Mouse (Mus musculus) MEL (cell line): ENCODE measurements around the gene 1700017B05Rik. TPM values are rescaled to one million over a fixed set of nuclear protein-coding genes. Genes with fewer than 3 reads are reported as not detected.

ENCODE experiments used
- DNase-seq: peaks from one replicate; pipeline ENCODE4 v3.0.0; 2011; ENCODE audit warnings: low read depth, low spot score
- H3K27ac ChIP-seq: 2 replicates; pipeline ENCODE4 v1.5.1; 2012; ENCODE audit warnings: low read depth, mild to moderate bottlenecking, control low read depth, low read length, moderate library complexity; ENCODE audit not compliant: control insufficient read depth
- H3K27me3 ChIP-seq, 2 experiments: fragments of 150-350 bp in 1 of 2; sonication (generic) in 1 of 2; 2 replicates each; pipeline ENCODE4 v1.6.1; 2012; ENCODE audit warnings: low read length in 2 of 2, mild to moderate bottlenecking in 2 of 2, improper control_type of control experiment in 1 of 2, moderate library complexity in 1 of 2; ENCODE audit not compliant: insufficient read depth in 2 of 2, control insufficient read depth in 1 of 2
- H3K36me3 ChIP-seq, 2 experiments: 2 replicates each; pipeline ENCODE4 v1.6.1; 2012 to 2014; ENCODE audit warnings: low read length in 2 of 2, improper control_type of control experiment in 1 of 2, inconsistent platforms in 1 of 2, mild to moderate bottlenecking in 1 of 2; ENCODE audit not compliant: insufficient read depth in 2 of 2, control insufficient read depth in 1 of 2
- H3K4me1 ChIP-seq, 2 experiments: fragments of 150-350 bp in 1 of 2; sonication (generic) in 1 of 2; 2 replicates each; pipeline ENCODE4 v1.6.1; 2012; ENCODE audit warnings: low read length in 2 of 2, improper control_type of control experiment in 1 of 2, mild to moderate bottlenecking in 1 of 2; ENCODE audit not compliant: insufficient read depth in 2 of 2, control insufficient read depth in 1 of 2
- H3K4me3 ChIP-seq, 2 experiments: fragments of 150-350 bp in 1 of 2; sonication (generic) in 1 of 2; 2 replicates each; pipeline ENCODE4 v1.5.1; 2012; ENCODE audit warnings: low read depth in 2 of 2, low read length in 2 of 2, mild to moderate bottlenecking in 2 of 2, moderate library complexity in 2 of 2, control low read depth in 1 of 2, improper control_type of control experiment in 1 of 2; ENCODE audit not compliant: control insufficient read depth in 1 of 2, insufficient read depth in 1 of 2
- H3K79me2 ChIP-seq: 2 replicates; pipeline ENCODE4 v1.6.1; 2012; ENCODE audit warnings: mild to moderate bottlenecking, low read length, moderate library complexity; ENCODE audit not compliant: control insufficient read depth, poor library complexity, insufficient read depth
- H3K9ac ChIP-seq: 2 replicates; pipeline ENCODE4 v1.6.1; 2012; ENCODE audit warnings: low read depth, mild to moderate bottlenecking, control low read depth, low read length, moderate library complexity; ENCODE audit not compliant: control insufficient read depth, poor library complexity, severe bottlenecking
- H3K9me3 ChIP-seq: fragments of 150-350 bp; sonication (generic); replicated peaks from 2 replicates; pipeline ENCODE4 v1.6.1; 2012; ENCODE audit warnings: mild to moderate bottlenecking, low read length, improper control_type of control experiment, moderate library complexity; ENCODE audit not compliant: insufficient read depth
- BHLHE40 ChIP-seq: IDR thresholded peaks from 2 replicates; pipeline ENCODE4 v1.6.1; 2012; ENCODE audit warnings: low read depth, mild to moderate bottlenecking, inconsistent platforms, low read length, improper control_type of control experiment, borderline replicate concordance
- CTCF ChIP-seq, 3 experiments: IDR thresholded peaks in 2 of 3; conservative IDR thresholded peaks in 1 of 3; 2 replicates each; pipeline ENCODE4 v1.5.1; 2011 to 2012; ENCODE audit warnings: low read length in 3 of 3, low read depth in 2 of 3, mild to moderate bottlenecking in 2 of 3, improper control_type of control experiment in 1 of 3, inconsistent platforms in 1 of 3, mixed read lengths in 1 of 3, moderate library complexity in 1 of 3; ENCODE audit not compliant: control insufficient read depth in 1 of 3, insufficient read depth in 1 of 3, poor library complexity in 1 of 3, severe bottlenecking in 1 of 3
- E2F4 ChIP-seq: IDR thresholded peaks from 2 replicates; pipeline ENCODE4 v1.6.1; 2011; ENCODE audit warnings: low read depth, low read length, improper control_type of control experiment, borderline replicate concordance
- GATA1 ChIP-seq: IDR thresholded peaks from 2 replicates; pipeline ENCODE4 v1.6.1; 2011; ENCODE audit warnings: low read depth, low read length, improper control_type of control experiment
- JUND ChIP-seq: IDR thresholded peaks from 2 replicates; pipeline ENCODE4 v1.6.1; 2011; ENCODE audit warnings: low read depth, mild to moderate bottlenecking, improper control_type of control experiment, low read length
- KAT2A ChIP-seq: conservative IDR thresholded peaks from 2 replicates; pipeline ENCODE4 v1.6.1; 2012; ENCODE audit warnings: low read depth, low read length, improper control_type of control experiment, inconsistent platforms
- MAX ChIP-seq: IDR thresholded peaks from 2 replicates; pipeline ENCODE4 v1.6.1; 2011; ENCODE audit warnings: low read length, improper control_type of control experiment
- MAZ ChIP-seq: IDR thresholded peaks from 2 replicates; pipeline ENCODE4 v1.6.1; 2012; ENCODE audit warnings: low read depth, mild to moderate bottlenecking, inconsistent platforms, low read length, improper control_type of control experiment
- MXI1 ChIP-seq: IDR thresholded peaks from 2 replicates; pipeline ENCODE4 v1.6.1; 2011; ENCODE audit warnings: mild to moderate bottlenecking, low read depth, low read length, improper control_type of control experiment
- MYC ChIP-seq: IDR thresholded peaks from 2 replicates; pipeline ENCODE4 v1.6.1; 2011; ENCODE audit warnings: low read depth, mild to moderate bottlenecking, low read length, improper control_type of control experiment, moderate library complexity
- NRF1 ChIP-seq: IDR thresholded peaks from 2 replicates; pipeline ENCODE4 v1.6.1; 2014; ENCODE audit warnings: low read depth, mild to moderate bottlenecking, inconsistent platforms, low read length, improper control_type of control experiment, moderate library complexity; ENCODE audit not compliant: poor library complexity, insufficient read depth, severe bottlenecking
- POLR2A ChIP-seq, 2 experiments: IDR thresholded peaks; 2 replicates each; pipeline ENCODE4 v1.6.1; 2011 to 2012; ENCODE audit warnings: low read length in 2 of 2, mild to moderate bottlenecking in 2 of 2, control low read depth in 1 of 2, improper control_type of control experiment in 1 of 2, low read depth in 1 of 2, moderate library complexity in 1 of 2; ENCODE audit not compliant: control insufficient read depth in 1 of 2, insufficient read depth in 1 of 2, poor library complexity in 1 of 2
- POLR2AphosphoS2 ChIP-seq: IDR thresholded peaks from 2 replicates; pipeline ENCODE4 v1.6.1; 2011; ENCODE audit warnings: low read length, improper control_type of control experiment
- RAD21 ChIP-seq: IDR thresholded peaks from 2 replicates; pipeline ENCODE4 v1.6.1; 2011; ENCODE audit warnings: mild to moderate bottlenecking, low read depth, low read length, improper control_type of control experiment
- SIN3A ChIP-seq: IDR thresholded peaks from 2 replicates; pipeline ENCODE4 v1.6.1; 2012; ENCODE audit warnings: low read length, improper control_type of control experiment, inconsistent platforms
- TBP ChIP-seq: IDR thresholded peaks from 2 replicates; pipeline ENCODE4 v1.8.0; 2011; ENCODE audit warnings: low read depth, low read length, improper control_type of control experiment
- USF1 ChIP-seq: IDR thresholded peaks from 2 replicates; pipeline ENCODE4 v1.6.1; 2014; ENCODE audit warnings: low read depth, mild to moderate bottlenecking, inconsistent platforms, low read length, improper control_type of control experiment, moderate library complexity
- ZKSCAN1 ChIP-seq: IDR thresholded peaks from 2 replicates; pipeline ENCODE4 v1.6.1; 2012; ENCODE audit warnings: low read depth, mild to moderate bottlenecking, inconsistent platforms, low read length, improper control_type of control experiment, moderate library complexity
- ZMIZ1 ChIP-seq: IDR thresholded peaks from 2 replicates; pipeline ENCODE4 v1.6.1; 2012; ENCODE audit warnings: low read depth, mild to moderate bottlenecking, inconsistent platforms, low read length, improper control_type of control experiment, moderate library complexity
- ZNF384 ChIP-seq: IDR thresholded peaks from 2 replicates; pipeline ENCODE4 v1.6.1; 2012; ENCODE audit warnings: low read depth, mild to moderate bottlenecking, inconsistent platforms, low read length, improper control_type of control experiment
- polyA plus RNA-seq, 2 experiments: library from polyadenylated mRNA; stranded (reverse) in 1 of 2; unstranded in 1 of 2; fragments of >175 nt in 1 of 2; fragments of >200 nt in 1 of 2; gene quantifications; 2 replicates each; pipeline versions ENCODE4 v1.2.1 to v1.2.4; 2012; ENCODE audit warnings: low replicate concordance in 2 of 2, low read depth in 1 of 2; ENCODE audit not compliant: insufficient read length in 2 of 2, insufficient read depth in 1 of 2, missing spikeins in 1 of 2
- total RNA-seq: library from RNA; depleted of rRNA; stranded (reverse); fragments of 300-350 nt; gene quantifications from 2 replicates; pipeline ENCODE4 v1.2.3, GENCODE M21; 2012

1700017B05Rik gene
- total and polyA plus RNA-seq, 3 experiments: 52.7 to 76.5 TPM; not detected in 1

DNA sequence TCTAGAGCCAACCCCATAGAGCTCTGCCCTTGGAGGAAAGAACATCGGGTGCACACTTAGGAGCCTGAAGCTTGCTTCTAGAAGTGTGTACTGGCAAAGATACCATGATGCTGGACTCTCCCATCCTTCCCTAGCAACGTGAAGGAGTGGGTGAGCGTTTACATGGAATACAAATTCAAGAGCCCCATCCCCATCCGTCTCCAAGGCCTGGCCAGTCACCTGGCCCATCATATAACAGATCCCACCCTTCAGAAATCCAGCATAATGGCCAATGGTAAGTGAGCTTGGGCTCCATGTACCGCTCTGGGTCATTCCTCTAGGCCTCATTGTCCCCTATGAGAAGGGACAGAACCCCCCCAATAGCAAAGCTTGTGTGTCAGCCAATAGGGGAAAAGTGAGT is 15.9 kb downstream of the 1700017B05Rik start:
- peaks cover 9 to 47% of the 10 kb centered on the region in 2 experiments for H3K4me1 ChIP-seq

GRCm38 (mm10) chr9:57244106-57244685 is 18.2 kb downstream of the 1700017B05Rik start:
- TF ChIP-seq MAX: no peak
- no peak for TF ChIP-seq ZNF384
- no peak for TF ChIP-seq MAZ
- no peak for TF ChIP-seq POLR2A (IDR thresholded peaks at IDR 0.05; ENCODE audit: control insufficient read depth in 1 of 2, insufficient read depth in 1 of 2, low read depth in 1 of 2, low read length in 2 of 2, poor library complexity in 1 of 2)
- no peak for TF ChIP-seq KAT2A
- no peak for TF ChIP-seq SIN3A
- no peak for TF ChIP-seq ZMIZ1
- no peak for TF ChIP-seq E2F4
- TF ChIP-seq ZKSCAN1: no peak
- TF ChIP-seq JUND: no peak
- no peak for TF ChIP-seq CTCF (IDR thresholded peaks at IDR 0.05 in 2 of 3, conservative IDR thresholded peaks at IDR 0.05 in 1 of 3; ENCODE audit: control insufficient read depth in 1 of 3, insufficient read depth in 1 of 3, low read depth in 2 of 3, low read length in 3 of 3, poor library complexity in 1 of 3, severe bottlenecking in 1 of 3)
- TF ChIP-seq BHLHE40: no peak
- no peak for TF ChIP-seq GATA1
- no peak for TF ChIP-seq TBP
- no peak for TF ChIP-seq MYC
- TF ChIP-seq, all 39 proteins: peak for 0
- no peaks in the 10 kb centered on the region for H3K27me3 ChIP-seq

More for the DNA sequence above, 15.9 kb downstream of the 1700017B05Rik start:
- no peak overlapping the region for H3K9ac ChIP-seq
- TF ChIP-seq MXI1 (no peak), NRF1 (no peak), GATA1 (no peak), RAD21 (no peak), POLR2AphosphoS2 (no peak), USF1 (no peak)
- TF ChIP-seq, all 39 proteins: peak for 0
- H3K27ac ChIP-seq: no peak overlapping the region
- H3K27me3 ChIP-seq: no peaks in the 10 kb centered on the region
- no peaks in the 10 kb centered on the region for H3K79me2 ChIP-seq
- no peak overlapping the region for H3K4me3 ChIP-seq
- no peak for DNase-seq
- peaks cover 0 to 28% of the 10 kb centered on the region in 2 experiments; a peak in 2 of 4 replicates for H3K36me3 ChIP-seq
- no peaks in the 10 kb centered on the region for H3K9me3 ChIP-seq

More at GRCm38 (mm10) chr9:57244106-57244685, 18.2 kb downstream of the 1700017B05Rik start:
- H3K36me3 ChIP-seq: peaks cover 0 to 21% of the 10 kb centered on the region in 2 experiments; a peak in 2 of 4 replicates
- H3K27ac ChIP-seq: no peak overlapping the region
- DNase-seq: no peak
- no peaks in the 10 kb centered on the region for H3K9me3 ChIP-seq
- H3K9ac ChIP-seq: no peak overlapping the region
- H3K4me3 ChIP-seq: no peak overlapping the region
- H3K79me2 ChIP-seq: no peaks in the 10 kb centered on the region
- peaks cover 11 to 31% of the 10 kb centered on the region in 2 experiments for H3K4me1 ChIP-seq
